Mouse (Mus musculus) kidney, adult 2 months (tissue): ENCODE results near the gene Hoxa9. TPM values are rescaled to one million over a fixed set of nuclear protein-coding genes. Genes with fewer than 3 reads are reported as not detected.

Experiments used
- DNase-seq: peaks from one replicate; pipeline ENCODE4 v3.0.0; 2021
- H3K27ac ChIP-seq: fragments of 200-500 bp; 2 replicates; pipeline ENCODE4 v1.5.1; 2012; ENCODE audit warnings: low read depth, low read length, control low read depth, inconsistent platforms; ENCODE audit not compliant: insufficient read depth
- H3K27me3 ChIP-seq: fragments of 200-500 bp; replicated peaks from 2 replicates; pipeline ENCODE4 v1.6.1; 2012; ENCODE audit warnings: mild to moderate bottlenecking, moderate library complexity, low read length, inconsistent platforms; ENCODE audit not compliant: control insufficient read depth, insufficient read depth
- H3K36me3 ChIP-seq: fragments of 200-500 bp; 2 replicates; pipeline ENCODE4 v1.6.1; 2012; ENCODE audit warnings: mild to moderate bottlenecking, moderate library complexity, low read length, inconsistent platforms; ENCODE audit not compliant: control insufficient read depth, insufficient read depth
- H3K4me1 ChIP-seq: fragments of 200-500 bp; 2 replicates; pipeline ENCODE4 v1.6.1; 2011; ENCODE audit warnings: low read length; ENCODE audit not compliant: control insufficient read depth, insufficient read depth
- H3K4me3 ChIP-seq: fragments of 200-500 bp; 2 replicates; pipeline ENCODE4 v1.5.1; 2011; ENCODE audit warnings: mild to moderate bottlenecking, low read depth, low read length, control low read depth; ENCODE audit not compliant: insufficient read depth
- CTCF ChIP-seq: fragments of 200-500 bp; conservative IDR thresholded peaks from 2 replicates; pipeline ENCODE4 v1.5.1; 2011; ENCODE audit warnings: low read depth, mild to moderate bottlenecking, control low read depth, low read length, moderate library complexity, mixed read lengths; ENCODE audit not compliant: insufficient read depth, insufficient read length
- POLR2A ChIP-seq: fragments of 200-500 bp; IDR thresholded peaks from one replicate; pipeline ENCODE4 v1.6.1; 2011; ENCODE audit warnings: low read depth, low read length, control low read depth
- WGBS: fragments of 180-500 bp; shearing (Covaris S2); methylation state at CpG from one replicate; pipeline ENCODE4 v1.1.7; 2018; 5-methylcytosine and 5-hydroxymethylcytosine counted together
- polyA plus RNA-seq: library from polyadenylated mRNA; depleted of rRNA; stranded (reverse); fragments of >200 nt; gene quantifications from 2 replicates; pipeline ENCODE4 v1.2.3, GENCODE M21; 2012

Gene Hoxa9
- polyA plus RNA-seq, 1 experiment = 36.0 TPM

DNA sequence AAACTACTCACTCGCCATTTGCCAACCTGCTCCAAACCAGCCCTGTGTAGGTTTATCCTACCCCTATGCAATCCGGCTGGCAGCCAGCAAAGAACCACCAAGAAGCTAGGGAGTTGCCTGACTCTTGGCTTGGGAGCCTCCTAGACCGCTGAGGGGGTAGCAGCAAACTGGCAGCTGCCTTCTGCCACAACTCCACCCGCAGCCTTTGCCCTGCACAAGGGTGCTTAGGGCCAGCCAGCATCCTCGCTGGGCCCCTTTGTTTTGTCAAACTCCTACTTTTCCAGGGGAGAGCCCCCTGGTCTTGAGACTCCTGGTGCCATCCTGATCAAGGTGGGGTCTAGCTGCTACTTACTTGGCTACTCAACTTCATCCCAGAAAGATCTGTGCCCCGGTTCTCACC is 46.2 kb downstream of the Hoxa9 start:
- Histone ChIP-seq H3K27me3 (no peaks in the 10 kb centered on the region), H3K27ac (no peak overlapping the region), H3K4me3 (no peak overlapping the region), H3K36me3 (no peaks in the 10 kb centered on the region), H3K4me1 (peaks cover 35% of the 10 kb centered on the region)
- peak; percentile 47 for DNase-seq
- TF ChIP-seq CTCF (no peak), POLR2A (no peak)
- 42% methylated on average over 6 of the region's 6 CpGs for WGBS

DNA sequence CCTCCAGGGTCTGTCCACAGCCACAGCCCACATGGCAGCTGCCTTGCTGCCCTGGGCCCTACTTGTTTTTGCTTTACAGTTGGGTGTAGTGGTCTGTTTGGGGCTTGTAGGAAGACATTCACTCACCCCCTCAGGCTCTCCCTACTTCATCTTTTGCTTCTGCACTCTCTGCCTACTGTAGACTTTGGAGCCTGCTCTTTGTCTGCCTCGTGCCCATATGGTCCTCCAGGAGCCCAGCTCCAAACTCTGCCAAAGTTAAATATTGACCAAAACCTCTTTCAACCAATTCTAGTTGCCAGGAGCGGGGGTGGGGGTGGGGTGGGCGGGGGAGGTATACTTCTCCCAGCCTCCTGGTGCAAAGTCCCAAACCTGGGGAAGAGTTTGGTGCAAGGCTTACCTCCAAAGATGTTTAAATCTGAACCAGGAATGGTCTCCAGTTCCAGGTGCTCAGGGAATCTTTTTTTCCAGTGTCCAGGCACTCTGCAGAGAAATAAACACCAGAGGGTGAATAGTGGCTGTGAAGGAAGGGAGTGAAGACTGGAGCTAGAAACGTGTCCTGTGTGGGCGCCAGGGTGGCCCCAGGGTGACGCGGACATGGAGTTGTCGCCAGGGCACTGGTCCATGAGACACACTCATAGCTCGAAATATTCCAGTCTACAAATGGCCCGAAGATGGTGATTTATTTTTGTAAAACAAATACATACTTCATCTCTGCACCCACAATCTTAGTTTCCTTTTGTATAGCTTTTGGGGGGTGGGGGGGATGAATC is 47.4 kb downstream of the Hoxa9 start:
- DNase-seq = peak; percentile 92
- 38% methylated on average over 10 of the region's 10 CpGs for WGBS
- Histone ChIP-seq H3K36me3 (no peaks in the 10 kb centered on the region), H3K27me3 (no peaks in the 10 kb centered on the region), H3K4me1 (peaks cover 38% of the 10 kb centered on the region), H3K27ac (peak overlapping the region; percentile 67), H3K4me3 (no peak overlapping the region)
- TF ChIP-seq CTCF = no peak
- no peak for TF ChIP-seq POLR2A

DNA sequence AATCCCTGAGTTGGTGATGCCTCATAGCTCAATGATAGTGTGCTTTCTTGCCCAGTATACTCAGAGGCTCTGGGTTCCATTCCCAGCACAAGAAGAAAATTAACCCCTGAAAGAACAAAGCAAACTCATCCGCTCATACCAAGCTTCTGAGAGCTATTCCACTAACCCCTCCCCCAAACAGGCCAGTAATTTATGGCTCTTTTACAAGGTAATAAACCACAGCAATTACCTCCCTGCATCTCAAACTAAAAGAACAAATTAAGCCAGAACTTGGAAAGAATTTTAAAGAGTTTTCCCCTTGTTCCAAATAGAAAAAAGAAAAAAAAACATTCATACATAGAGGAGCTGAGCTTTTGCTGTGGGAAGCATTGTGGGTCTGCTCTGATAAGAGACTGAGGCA is 48.1 kb downstream of the Hoxa9 start:
- peak overlapping the region; percentile 66 for H3K27ac ChIP-seq

DNA sequence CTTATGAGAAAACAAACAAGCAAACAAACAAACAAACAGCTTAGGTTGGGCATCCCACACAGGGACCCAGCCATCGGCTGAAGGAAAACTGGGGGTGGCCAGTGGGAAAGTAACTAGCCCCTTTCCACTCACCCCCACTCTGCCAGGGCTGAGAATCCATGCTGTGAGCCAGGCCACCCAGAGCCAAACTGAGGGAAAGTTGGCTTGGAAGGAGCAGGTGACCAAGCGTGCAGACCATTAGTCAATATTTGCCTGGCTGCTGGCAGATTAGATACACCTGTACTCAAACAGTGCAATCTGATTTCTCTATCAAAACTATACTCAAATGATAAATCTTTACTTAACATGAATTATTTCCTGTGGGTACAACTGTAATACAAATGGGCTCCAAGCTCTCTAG is 48.9 kb downstream of the Hoxa9 start:
- H3K4me1 ChIP-seq = peaks cover 44% of the 10 kb centered on the region
- no peaks in the 10 kb centered on the region for H3K36me3 ChIP-seq
- WGBS = 46% methylated on average over 2 of the region's 2 CpGs

More for the DNA sequence above, 48.1 kb downstream of the Hoxa9 start:
- Histone ChIP-seq H3K4me3 (no peak overlapping the region), H3K36me3 (no peaks in the 10 kb centered on the region), H3K27me3 (no peaks in the 10 kb centered on the region), H3K4me1 (peaks cover 42% of the 10 kb centered on the region)
- DNase-seq = no peak
- TF ChIP-seq CTCF (no peak), POLR2A (no peak)
- 21% methylated on average over 1 of the region's 1 CpGs for WGBS

DNA sequence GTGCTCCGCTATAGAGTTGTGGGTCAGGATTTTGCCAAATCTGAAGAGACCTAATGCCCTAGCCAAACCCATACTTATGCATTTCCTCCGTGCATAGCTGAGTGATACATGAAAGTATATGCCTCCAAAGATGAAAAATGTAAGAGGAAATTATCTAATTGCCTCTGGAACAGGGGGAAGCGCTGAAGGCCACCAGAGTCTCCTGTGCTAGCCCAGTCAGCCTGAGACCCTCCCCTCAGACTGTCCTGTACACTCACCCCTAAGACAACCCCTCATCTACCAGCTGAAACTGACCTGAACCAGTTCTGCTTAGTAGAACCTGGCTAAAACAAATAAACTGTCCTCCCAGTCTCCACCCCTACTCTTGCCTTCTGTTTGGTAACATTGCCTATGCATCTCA is 50.2 kb downstream of the Hoxa9 start:
- DNase-seq = no peak
- WGBS = 51% methylated on average over 3 of the region's 3 CpGs
- H3K27me3 ChIP-seq = no peaks in the 10 kb centered on the region
- peaks cover 44% of the 10 kb centered on the region for H3K4me1 ChIP-seq
- H3K4me3 ChIP-seq = no peak overlapping the region
- H3K27ac ChIP-seq = no peak overlapping the region
- TF ChIP-seq CTCF (no peak), POLR2A (no peak)
- no peaks in the 10 kb centered on the region for H3K36me3 ChIP-seq

More for the DNA sequence above, 48.9 kb downstream of the Hoxa9 start:
- no peak overlapping the region for H3K4me3 ChIP-seq
- peak; percentile 77 for DNase-seq
- H3K27ac ChIP-seq = no peak overlapping the region; the same call in 1 of the 2 replicates
- no peak for TF ChIP-seq POLR2A
- no peaks in the 10 kb centered on the region for H3K27me3 ChIP-seq

DNA sequence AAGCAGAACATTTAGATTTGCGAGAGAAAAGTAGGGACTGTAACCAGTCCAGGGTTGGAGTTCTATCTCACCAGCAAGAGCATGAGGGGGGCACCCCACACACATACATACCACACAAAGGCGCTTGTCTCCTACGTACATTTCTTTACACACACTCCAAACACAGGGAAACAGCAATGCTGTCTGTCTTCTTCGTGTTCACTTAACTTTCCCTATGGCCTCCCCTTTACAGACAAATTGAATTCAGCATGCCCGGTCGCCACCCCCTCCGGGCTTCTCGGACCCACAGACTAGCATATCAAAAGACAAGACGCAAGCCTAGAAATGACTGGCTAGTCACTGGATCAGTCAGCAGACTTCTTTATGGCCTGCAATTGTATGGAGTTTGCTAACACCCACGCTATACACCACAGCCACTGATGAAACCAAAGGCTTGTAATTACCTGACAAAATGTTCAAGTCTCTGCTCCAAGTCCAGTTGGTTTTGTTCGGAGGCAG is 50.6 kb downstream of the Hoxa9 start:
- no peaks in the 10 kb centered on the region for H3K36me3 ChIP-seq
- TF ChIP-seq POLR2A (no peak), CTCF (no peak)
- H3K27me3 ChIP-seq = no peaks in the 10 kb centered on the region
- H3K4me1 ChIP-seq = peaks cover 42% of the 10 kb centered on the region
- no peak for DNase-seq
- peak overlapping the region; percentile 47 for H3K27ac ChIP-seq
- WGBS = 44% methylated on average over 11 of the region's 11 CpGs
- no peak overlapping the region; the same call in 1 of the 2 replicates for H3K4me3 ChIP-seq

DNA sequence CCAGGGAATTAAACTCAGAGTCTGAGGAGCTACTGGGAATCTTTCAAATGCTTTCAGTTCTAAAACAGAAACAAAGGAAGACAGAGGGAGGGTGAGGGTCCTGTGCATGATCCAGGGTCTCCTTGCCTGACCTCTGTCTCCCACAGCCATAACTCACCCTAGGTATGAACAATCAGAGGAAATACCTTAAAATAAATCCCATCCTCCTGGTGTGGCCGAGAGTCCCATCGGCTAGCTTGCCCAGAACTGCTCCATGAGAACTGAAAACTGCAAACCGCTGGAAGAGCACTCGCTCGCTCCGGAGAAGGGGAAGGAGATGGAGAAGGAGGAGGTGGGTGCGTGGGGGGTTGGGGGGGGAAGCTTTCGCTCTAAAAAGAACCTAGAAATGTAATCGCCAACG is 51.2 kb downstream of the Hoxa9 start:
- H3K27ac ChIP-seq = peak overlapping the region; percentile 32; the same call in 1 of the 2 replicates
- DNase-seq = peak; percentile 46
- peaks cover 44% of the 10 kb centered on the region for H3K4me1 ChIP-seq
- TF ChIP-seq POLR2A = no peak
- no peak for TF ChIP-seq CTCF
- WGBS = 24% methylated on average over 10 of the region's 10 CpGs
- peak overlapping the region; percentile 20; the same call in 1 of the 2 replicates for H3K4me3 ChIP-seq
- H3K27me3 ChIP-seq = no peaks in the 10 kb centered on the region
- no peaks in the 10 kb centered on the region for H3K36me3 ChIP-seq
